Mouse (Mus musculus): ENCODE measurements around the gene Uspl1.
A peak's percentile ranks its signal among the peaks of the same experiment; 100 is the strongest.
"Not testable (repeated sequence)": the region's sequence is repeated elsewhere in the genome, so short reads cannot be mapped to it uniquely, and the experiment has no call there.

The Uspl1 gene

GRCm38 (mm10) chr5:149184104-149184843 lies at the start of gene Uspl1, which contains the start of gene Hmgb1:
Gene Uspl1 (plus strand): TSS chr5:149184350.
Gene Hmgb1 (minus strand): TSS chr5:149184489.
- peak; percentile 97 for DNase-seq (ENCODE audit: low read depth, low spot score)

GRCm38 (mm10) chr5:149134751-149135454 lies 49.2 kb upstream of the Uspl1 start:
- no peak for DNase-seq (ENCODE audit: low read depth, low spot score)

- DNase-seq (ENCODE audit: low read depth, low spot score): no peak
Measured at GRCm38 (mm10) chr5:149135455-149136354, 48.4 kb upstream of the Uspl1 start.

- DNase-seq (ENCODE audit: low read depth, low spot score): no peak
Measured at GRCm38 (mm10) chr5:149136933-149137365, 47.2 kb upstream of the Uspl1 start.

- DNase-seq (ENCODE audit: low read depth, low spot score): no peak
Measured at GRCm38 (mm10) chr5:149137447-149137846, 46.7 kb upstream of the Uspl1 start.

- DNase-seq (ENCODE audit: low read depth, low spot score): not testable (repeated sequence)
Measured at GRCm38 (mm10) chr5:149138087-149138486, 46.1 kb upstream of the Uspl1 start.

GRCm38 (mm10) chr5:149140336-149140735 lies 43.8 kb upstream of the Uspl1 start:
- DNase-seq (ENCODE audit: low read depth, low spot score): no peak

GRCm38 (mm10) chr5:149141155-149141554 lies 43.0 kb upstream of the Uspl1 start:
- DNase-seq (ENCODE audit: low read depth, low spot score): not testable (repeated sequence)

GRCm38 (mm10) chr5:149143766-149144375 lies 40.3 kb upstream of the Uspl1 start:
- DNase-seq (ENCODE audit: low read depth, low spot score): no peak

GRCm38 (mm10) chr5:149146691-149147090 lies 37.5 kb upstream of the Uspl1 start:
- DNase-seq (ENCODE audit: low read depth, low spot score): no peak

- DNase-seq (ENCODE audit: low read depth, low spot score): no peak
Measured at GRCm38 (mm10) chr5:149147386-149148000, 36.7 kb upstream of the Uspl1 start.

- DNase-seq (ENCODE audit: low read depth, low spot score): no peak
Measured at GRCm38 (mm10) chr5:149150882-149151281, 33.3 kb upstream of the Uspl1 start.

- DNase-seq (ENCODE audit: low read depth, low spot score): peak; percentile 32
Measured at GRCm38 (mm10) chr5:149152063-149152773, 31.9 kb upstream of the Uspl1 start.

- no peak for DNase-seq (ENCODE audit: low read depth, low spot score)
Measured at GRCm38 (mm10) chr5:149152774-149153155, 31.4 kb upstream of the Uspl1 start.

- DNase-seq (ENCODE audit: low read depth, low spot score): no peak
Measured at GRCm38 (mm10) chr5:149156886-149157563, 27.1 kb upstream of the Uspl1 start.

- DNase-seq (ENCODE audit: low read depth, low spot score): no peak
Measured at GRCm38 (mm10) chr5:149159021-149159420, 25.1 kb upstream of the Uspl1 start.

GRCm38 (mm10) chr5:149160469-149160868 lies 23.7 kb upstream of the Uspl1 start:
- peak; percentile 22 for DNase-seq (ENCODE audit: low read depth, low spot score)

- no peak for DNase-seq (ENCODE audit: low read depth, low spot score)
Measured at GRCm38 (mm10) chr5:149162890-149163289, 21.3 kb upstream of the Uspl1 start.

- DNase-seq (ENCODE audit: low read depth, low spot score): no peak
Measured at GRCm38 (mm10) chr5:149164881-149165280, 19.3 kb upstream of the Uspl1 start.

- DNase-seq (ENCODE audit: low read depth, low spot score): no peak
Measured at GRCm38 (mm10) chr5:149166011-149166410, 18.1 kb upstream of the Uspl1 start.

Data from retina, adult 2 months (tissue).